Mouse (Mus musculus) forebrain, embryonic 11.5 days (tissue): ENCODE results near the gene Il1rapl1. TPM values are rescaled to one million over a fixed set of nuclear protein-coding genes. Genes with fewer than 3 reads are reported as not detected.

Source experiments
- ATAC-seq: fragments of 200-750 bp; cut with Nextera tagmentation; replicated peaks from 2 replicates; pipeline ENCODE4 v1.8.0; 2017; ENCODE audit warnings: moderate TSS enrichment; ENCODE audit not compliant: low FRiP score
- DNase-seq: peaks from one replicate; pipeline ENCODE4 v3.0.0-alpha.2; 2017; ENCODE audit warnings: low spot score
- H3K27ac ChIP-seq: fragments of 300-500 bp; sonication (generic); 2 replicates; pipeline ENCODE4 v1.5.1; 2014; ENCODE audit warnings: low read depth, low read length
- H3K27me3 ChIP-seq: fragments of 300-500 bp; sonication (generic); 2 replicates; pipeline ENCODE4 v1.6.1; 2014; ENCODE audit warnings: mild to moderate bottlenecking, low read length, mixed read lengths; ENCODE audit not compliant: control insufficient read depth, insufficient read depth
- H3K36me3 ChIP-seq: fragments of 300-500 bp; sonication (generic); 2 replicates; pipeline ENCODE4 v1.6.1; 2014; ENCODE audit warnings: mild to moderate bottlenecking, low read length, moderate library complexity, mixed read lengths; ENCODE audit not compliant: control insufficient read depth, insufficient read depth
- H3K4me1 ChIP-seq: fragments of 300-500 bp; sonication (generic); replicated peaks from 2 replicates; pipeline ENCODE4 v1.6.1; 2014; ENCODE audit warnings: low read length, mixed read lengths; ENCODE audit not compliant: control insufficient read depth, insufficient read depth
- H3K4me2 ChIP-seq: fragments of 300-500 bp; sonication (generic); 2 replicates; pipeline ENCODE4 v1.6.1; 2014; ENCODE audit warnings: low read depth, mild to moderate bottlenecking, low read length, moderate library complexity, mixed read lengths; ENCODE audit not compliant: severe bottlenecking
- H3K4me3 ChIP-seq: fragments of 300-500 bp; sonication (generic); 2 replicates; pipeline ENCODE4 v1.5.1; 2014; ENCODE audit warnings: low read depth, low read length
- H3K9ac ChIP-seq: fragments of 300-500 bp; sonication (generic); 2 replicates; pipeline ENCODE4 v1.6.1; 2014; ENCODE audit warnings: low read length
- H3K9me3 ChIP-seq: fragments of 300-500 bp; sonication (generic); 2 replicates; pipeline ENCODE4 v1.6.1; 2016; ENCODE audit warnings: low read length, mixed read lengths; ENCODE audit not compliant: control insufficient read depth
- WGBS: fragments of 180-500 bp; shearing (Covaris S2); extraction: QIAGEN DNeasy Blood & Tissue Kit; methylation state at CpG from one replicate; pipeline ENCODE4 v1.1.7; 2014; 5-methylcytosine and 5-hydroxymethylcytosine counted together
- polyA plus RNA-seq: library from polyadenylated mRNA; unstranded; fragments of >200 nt; fragmentation: Nextera tagmentation; extraction: Ambion mirVana; gene quantifications from 2 replicates; pipeline ENCODE4 v1.2.1, GENCODE M21; 2014

Il1rapl1 gene
- polyA plus RNA-seq, 1 experiment from 2014 or later, result 0.53 TPM

- no peak for ATAC-seq
These were observed 301.6 kb downstream of the Il1rapl1 start for GRCm38 (mm10) chrX:87813884-87814283.

GRCm38 (mm10) chrX:87807717-87808116 lies 307.7 kb downstream of the Il1rapl1 start:
- Histone ChIP-seq H3K27me3 (no peaks in the 10 kb centered on the region), H3K36me3 (no peaks in the 10 kb centered on the region), H3K27ac (no peak overlapping the region), H3K4me3 (no peak overlapping the region), H3K4me1 (no peaks in the 10 kb centered on the region), H3K9me3 (no peaks in the 10 kb centered on the region), H3K9ac (no peak overlapping the region), H3K4me2 (no peak overlapping the region)
- no peak for DNase-seq
- no peak for ATAC-seq
- 13% methylated on average over 1 of the region's 1 CpGs for WGBS

More at GRCm38 (mm10) chrX:87813884-87814283, 301.6 kb downstream of the Il1rapl1 start:
- Histone ChIP-seq H3K36me3 (no peaks in the 10 kb centered on the region), H3K4me1 (no peaks in the 10 kb centered on the region), H3K27me3 (no peaks in the 10 kb centered on the region), H3K27ac (no peak overlapping the region), H3K4me2 (no peak overlapping the region), H3K9me3 (no peaks in the 10 kb centered on the region), H3K4me3 (no peak overlapping the region), H3K9ac (no peak overlapping the region)
- DNase-seq, result no peak

- Histone ChIP-seq H3K4me2 (no peak overlapping the region), H3K9ac (no peak overlapping the region), H3K36me3 (no peaks in the 10 kb centered on the region), H3K4me1 (no peaks in the 10 kb centered on the region), H3K27me3 (no peaks in the 10 kb centered on the region), H3K4me3 (no peak overlapping the region), H3K9me3 (no peaks in the 10 kb centered on the region), H3K27ac (no peak overlapping the region)
- ATAC-seq (no peak), DNase-seq (no peak)
These were observed 322.4 kb downstream of the Il1rapl1 start for GRCm38 (mm10) chrX:87793011-87793410.

- H3K9me3 ChIP-seq, result no peaks in the 10 kb centered on the region
- no peaks in the 10 kb centered on the region for H3K27me3 ChIP-seq
- H3K4me2 ChIP-seq, result no peak overlapping the region
- no peaks in the 10 kb centered on the region for H3K36me3 ChIP-seq
- ATAC-seq, result no peak
- DNase-seq, result no peak
- no peak overlapping the region for H3K9ac ChIP-seq
- WGBS, result 90% methylated on average over 2 of the region's 2 CpGs
- no peak overlapping the region for H3K27ac ChIP-seq
- no peak overlapping the region for H3K4me3 ChIP-seq
- no peaks in the 10 kb centered on the region for H3K4me1 ChIP-seq
These were observed 404.9 kb downstream of the Il1rapl1 start for GRCm38 (mm10) chrX:87710589-87710988.

GRCm38 (mm10) chrX:87663856-87664255 lies 451.6 kb downstream of the Il1rapl1 start:
- H3K27ac ChIP-seq, result no peak overlapping the region
- ATAC-seq, result no peak
- H3K4me2 ChIP-seq, result no peak overlapping the region
- H3K4me3 ChIP-seq, result no peak overlapping the region
- no peaks in the 10 kb centered on the region for H3K27me3 ChIP-seq
- no peaks in the 10 kb centered on the region for H3K36me3 ChIP-seq
- WGBS, result 87% methylated on average over 1 of the region's 1 CpGs
- no peaks in the 10 kb centered on the region for H3K4me1 ChIP-seq
- H3K9ac ChIP-seq, result no peak overlapping the region
- DNase-seq, result no peak
- no peaks in the 10 kb centered on the region for H3K9me3 ChIP-seq

- no peak overlapping the region for H3K27ac ChIP-seq
- no peak overlapping the region for H3K9ac ChIP-seq
- no peaks in the 10 kb centered on the region for H3K27me3 ChIP-seq
- WGBS, result 29% methylated on average over 2 of the region's 2 CpGs
- no peaks in the 10 kb centered on the region for H3K9me3 ChIP-seq
- no peaks in the 10 kb centered on the region for H3K4me1 ChIP-seq
- H3K4me3 ChIP-seq, result no peak overlapping the region
- no peak for DNase-seq
- H3K36me3 ChIP-seq, result no peaks in the 10 kb centered on the region
- no peak overlapping the region for H3K4me2 ChIP-seq
- no peak for ATAC-seq
These were observed 459.8 kb downstream of the Il1rapl1 start for GRCm38 (mm10) chrX:87655644-87656043.

- H3K9ac ChIP-seq, result no peak overlapping the region
- H3K36me3 ChIP-seq, result no peaks in the 10 kb centered on the region
- no peak for ATAC-seq
- no peak overlapping the region for H3K4me2 ChIP-seq
- no peaks in the 10 kb centered on the region for H3K9me3 ChIP-seq
- DNase-seq, result no peak
- no peaks in the 10 kb centered on the region for H3K4me1 ChIP-seq
- H3K27me3 ChIP-seq, result no peaks in the 10 kb centered on the region
- H3K27ac ChIP-seq, result no peak overlapping the region
- no peak overlapping the region for H3K4me3 ChIP-seq
These were observed 514.5 kb downstream of the Il1rapl1 start for GRCm38 (mm10) chrX:87600914-87601313.

- H3K4me2 ChIP-seq, result no peak overlapping the region
- H3K27ac ChIP-seq, result no peak overlapping the region
- no peaks in the 10 kb centered on the region for H3K36me3 ChIP-seq
- no peak for ATAC-seq
- H3K9ac ChIP-seq, result no peak overlapping the region
- no peaks in the 10 kb centered on the region for H3K4me1 ChIP-seq
- no peak overlapping the region for H3K4me3 ChIP-seq
- no peak for DNase-seq
- H3K9me3 ChIP-seq, result no peaks in the 10 kb centered on the region
- no peaks in the 10 kb centered on the region for H3K27me3 ChIP-seq
These were observed 607.4 kb downstream of the Il1rapl1 start for GRCm38 (mm10) chrX:87507997-87508396.

- Histone ChIP-seq H3K27ac (no peak overlapping the region), H3K36me3 (no peaks in the 10 kb centered on the region), H3K4me2 (no peak overlapping the region), H3K4me1 (no peaks in the 10 kb centered on the region), H3K9ac (no peak overlapping the region), H3K9me3 (no peaks in the 10 kb centered on the region), H3K4me3 (no peak overlapping the region), H3K27me3 (no peaks in the 10 kb centered on the region)
- DNase-seq (no peak), ATAC-seq (no peak)
- 74% methylated on average over 5 of the region's 5 CpGs for WGBS
These were observed 612.8 kb downstream of the Il1rapl1 start for GRCm38 (mm10) chrX:87502604-87503003.
